Mouse (Mus musculus) heart, adult 2 months (tissue): ENCODE measurements at regions not wholly inside any gene's neighbourhood (a gene's known extent, or its start where the extent isn't known, plus 50 kb on each side); places are given as distances from the start of the nearest gene placed in this dataset.
A peak's percentile ranks its signal among the peaks of the same experiment; 100 is the strongest.

Source experiments
- DNase-seq, 2 experiments: peaks; one replicate each; pipeline ENCODE4 v3.0.0; 2021
- H3K27ac ChIP-seq: fragments of 200-600 bp; 2 replicates; pipeline ENCODE4 v1.8.1; 2022
- H3K27me3 ChIP-seq: fragments of 200-500 bp; 2 replicates; pipeline ENCODE4 v1.6.1; 2012; ENCODE audit warnings: mild to moderate bottlenecking, low read length, inconsistent platforms, mixed read lengths; ENCODE audit not compliant: control insufficient read depth, insufficient read depth
- H3K36me3 ChIP-seq: fragments of 200-500 bp; 2 replicates; pipeline ENCODE4 v1.6.1; 2012; ENCODE audit warnings: low read length, inconsistent platforms; ENCODE audit not compliant: control insufficient read depth, insufficient read depth
- H3K4me1 ChIP-seq: fragments of 200-500 bp; 2 replicates; pipeline ENCODE4 v1.6.1; 2011; ENCODE audit warnings: low read length; ENCODE audit not compliant: control insufficient read depth, insufficient read depth
- H3K4me3 ChIP-seq: fragments of 200-600 bp; 2 replicates; pipeline ENCODE4 v1.8.1; 2022
- H3K79me2 ChIP-seq: fragments of 200-500 bp; replicated peaks from 2 replicates; pipeline ENCODE4 v1.6.1; 2012; ENCODE audit warnings: mild to moderate bottlenecking, inconsistent platforms, low read length, moderate library complexity, mixed read lengths; ENCODE audit not compliant: control insufficient read depth, insufficient read depth
- H3K9ac ChIP-seq: fragments of 200-500 bp; 2 replicates; pipeline ENCODE4 v1.6.1; 2012; ENCODE audit warnings: low read depth, mild to moderate bottlenecking, control low read depth, inconsistent platforms, low read length, mixed read lengths
- CTCF ChIP-seq: fragments of 200-600 bp; IDR thresholded peaks from 2 replicates; pipeline ENCODE4 v1.8.1; 2022; ENCODE audit warnings: antibody characterized with exemption, mild to moderate bottlenecking, moderate library complexity
- EP300 ChIP-seq: fragments of 200-500 bp; IDR thresholded peaks from 2 replicates; pipeline ENCODE4 v1.6.1; 2011; ENCODE audit warnings: low read depth, low read length, control low read depth; ENCODE audit not compliant: insufficient read depth
- POLR2A ChIP-seq: fragments of 200-500 bp; IDR thresholded peaks from 2 replicates; pipeline ENCODE4 v1.6.1; 2011; ENCODE audit warnings: mild to moderate bottlenecking, low read depth, low read length, control low read depth; ENCODE audit not compliant: insufficient read depth
- WGBS: fragments of 180-500 bp; shearing (Covaris S2); methylation state at CpG from one replicate; pipeline ENCODE4 v1.1.7; 2018; 5-methylcytosine and 5-hydroxymethylcytosine counted together
- intact Hi-C: fragments of 180-260 bp; cut with DNase I; formaldehyde crosslinking; loops from one replicate; pipeline ENCODE4 v1.15.1; 2025

GRCm38 (mm10) chr13:82899686-82900085 lies 604.1 kb upstream of the Mef2c start:
- peak in 1 of 2 experiments; percentile 9 for DNase-seq
- intact Hi-C loops = no loop called here
- WGBS = 61% methylated on average over 4 of the region's 4 CpGs

GRCm38 (mm10) chr13:82902160-82902559 lies 601.7 kb upstream of the Mef2c start:
- Histone ChIP-seq H3K79me2 (no peaks in the 10 kb centered on the region), H3K27ac (no peak overlapping the region), H3K4me1 (no peaks in the 10 kb centered on the region), H3K36me3 (no peaks in the 10 kb centered on the region), H3K4me3 (no peak overlapping the region), H3K9ac (no peak overlapping the region), H3K27me3 (no peaks in the 10 kb centered on the region)
- DNase-seq = no peak
- TF ChIP-seq POLR2A (no peak), EP300 (no peak), CTCF (no peak)
- 63% methylated on average over 4 of the region's 4 CpGs for WGBS
- intact Hi-C loops = no loop called here

More at GRCm38 (mm10) chr13:82899686-82900085, 604.1 kb upstream of the Mef2c start:
- Histone ChIP-seq H3K27me3 (no peaks in the 10 kb centered on the region), H3K9ac (no peak overlapping the region), H3K36me3 (no peaks in the 10 kb centered on the region), H3K27ac (no peak overlapping the region), H3K4me1 (no peaks in the 10 kb centered on the region), H3K79me2 (no peaks in the 10 kb centered on the region), H3K4me3 (no peak overlapping the region)
- TF ChIP-seq POLR2A = no peak
- no peak for TF ChIP-seq CTCF
- no peak for TF ChIP-seq EP300

GRCm38 (mm10) chr13:82903637-82904036 lies 600.2 kb upstream of the Mef2c start:
- Histone ChIP-seq H3K4me1 (no peaks in the 10 kb centered on the region), H3K36me3 (no peaks in the 10 kb centered on the region), H3K27ac (no peak overlapping the region), H3K27me3 (no peaks in the 10 kb centered on the region), H3K79me2 (no peaks in the 10 kb centered on the region), H3K9ac (no peak overlapping the region), H3K4me3 (no peak overlapping the region)
- TF ChIP-seq POLR2A (no peak), EP300 (no peak), CTCF (no peak)
- intact Hi-C loops = no loop called here
- no peak for DNase-seq

GRCm38 (mm10) chr13:82907689-82908088 lies 596.1 kb upstream of the Mef2c start:
- WGBS = 96% methylated on average over 4 of the region's 4 CpGs
- DNase-seq = no peak
- H3K27ac ChIP-seq = no peak overlapping the region
- no peaks in the 10 kb centered on the region for H3K79me2 ChIP-seq
- intact Hi-C loops = no loop called here
- no peak overlapping the region for H3K9ac ChIP-seq
- no peak overlapping the region for H3K4me3 ChIP-seq
- no peaks in the 10 kb centered on the region for H3K36me3 ChIP-seq
- no peaks in the 10 kb centered on the region for H3K4me1 ChIP-seq
- TF ChIP-seq CTCF = no peak
- TF ChIP-seq EP300 = no peak
- TF ChIP-seq POLR2A = no peak
- H3K27me3 ChIP-seq = no peaks in the 10 kb centered on the region

GRCm38 (mm10) chr13:82909151-82909550 lies 594.7 kb upstream of the Mef2c start:
- Histone ChIP-seq H3K4me1 (no peaks in the 10 kb centered on the region), H3K27me3 (no peaks in the 10 kb centered on the region), H3K9ac (no peak overlapping the region), H3K4me3 (no peak overlapping the region), H3K79me2 (no peaks in the 10 kb centered on the region), H3K27ac (no peak overlapping the region), H3K36me3 (no peaks in the 10 kb centered on the region)
- TF ChIP-seq POLR2A (no peak), CTCF (no peak), EP300 (no peak)
- 90% methylated on average over 4 of the region's 4 CpGs for WGBS
- intact Hi-C loops = no loop called here
- no peak for DNase-seq

GRCm38 (mm10) chr13:82912859-82913258 lies 591.0 kb upstream of the Mef2c start:
- Histone ChIP-seq H3K27ac (no peak overlapping the region), H3K79me2 (no peaks in the 10 kb centered on the region), H3K27me3 (no peaks in the 10 kb centered on the region), H3K9ac (no peak overlapping the region), H3K36me3 (no peaks in the 10 kb centered on the region), H3K4me1 (no peaks in the 10 kb centered on the region), H3K4me3 (no peak overlapping the region)
- TF ChIP-seq EP300 = no peak
- no peak for TF ChIP-seq POLR2A
- TF ChIP-seq CTCF = no peak
- WGBS = 71% methylated on average over 8 of the region's 8 CpGs
- DNase-seq = no peak
- intact Hi-C loops = no loop called here

- Histone ChIP-seq H3K79me2 (no peaks in the 10 kb centered on the region), H3K9ac (no peak overlapping the region), H3K36me3 (no peaks in the 10 kb centered on the region), H3K4me3 (no peak overlapping the region), H3K27me3 (no peaks in the 10 kb centered on the region), H3K4me1 (no peaks in the 10 kb centered on the region), H3K27ac (no peak overlapping the region)
- WGBS = 89% methylated on average over 4 of the region's 4 CpGs
- TF ChIP-seq CTCF (no peak), EP300 (no peak)
- DNase-seq = no peak
- intact Hi-C loops = no loop called here
These were observed 588.6 kb upstream of the Mef2c start for GRCm38 (mm10) chr13:82915194-82915593.
